Mouse (Mus musculus) adrenal gland, adult (tissue): ENCODE measurements around the gene Enpp1.

ENCODE experiments used
- DNase-seq, 2 experiments: peaks; one replicate each; pipeline ENCODE4 v3.0.0; 2022 to 2023; ENCODE audit warnings: low spot score in 1 of 2; ENCODE audit not compliant: inconsistent age in 2 of 2

Gene Enpp1

DNA sequence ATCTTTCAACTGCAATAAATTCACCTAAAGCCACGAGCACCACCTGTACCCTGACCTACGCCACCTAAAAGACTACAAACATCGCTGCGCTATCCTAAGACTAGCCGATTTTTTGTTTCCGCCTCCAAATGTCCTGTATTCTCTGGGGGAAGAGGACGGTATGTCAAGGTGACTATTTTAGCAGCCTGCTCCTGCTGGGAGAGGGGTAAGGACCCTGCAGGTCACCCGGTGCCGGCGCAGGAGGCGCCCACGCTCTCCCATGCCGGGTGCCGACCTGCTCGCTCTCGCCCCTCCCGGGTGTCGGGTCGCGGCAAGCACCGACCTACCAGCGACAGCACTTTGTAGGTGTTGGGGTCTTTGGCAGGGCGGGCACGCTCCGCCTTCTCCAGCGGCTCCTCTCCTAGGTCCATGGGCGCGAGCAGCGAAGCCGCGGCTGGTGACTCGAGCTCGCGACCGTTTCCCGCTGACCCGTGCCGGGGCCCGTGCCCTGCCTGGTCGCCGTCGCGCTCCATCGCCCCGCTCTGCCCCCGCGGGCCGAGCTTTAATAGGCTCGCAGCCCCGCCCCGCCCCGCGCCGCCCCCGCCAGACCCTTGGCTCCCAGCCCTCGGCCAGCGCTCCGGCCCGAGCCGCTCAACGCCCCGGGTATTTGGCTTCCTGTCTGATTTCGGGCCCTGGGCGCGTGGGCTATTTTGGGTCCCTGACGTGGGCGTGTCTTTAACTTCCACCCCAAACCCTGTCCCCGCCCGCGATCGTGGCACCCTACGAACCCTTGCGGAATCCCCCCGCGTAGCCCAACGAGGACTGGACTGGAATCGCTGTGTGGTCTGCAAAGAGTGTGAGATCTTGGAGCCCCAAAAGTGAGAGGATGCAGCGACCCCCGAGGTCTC, at the start of gene Enpp1:
Gene Enpp1 (minus strand): TSS at position 680 of the 887 bp plus-strand sequence.
- peak; percentile 42 to 82 for DNase-seq

DNA sequence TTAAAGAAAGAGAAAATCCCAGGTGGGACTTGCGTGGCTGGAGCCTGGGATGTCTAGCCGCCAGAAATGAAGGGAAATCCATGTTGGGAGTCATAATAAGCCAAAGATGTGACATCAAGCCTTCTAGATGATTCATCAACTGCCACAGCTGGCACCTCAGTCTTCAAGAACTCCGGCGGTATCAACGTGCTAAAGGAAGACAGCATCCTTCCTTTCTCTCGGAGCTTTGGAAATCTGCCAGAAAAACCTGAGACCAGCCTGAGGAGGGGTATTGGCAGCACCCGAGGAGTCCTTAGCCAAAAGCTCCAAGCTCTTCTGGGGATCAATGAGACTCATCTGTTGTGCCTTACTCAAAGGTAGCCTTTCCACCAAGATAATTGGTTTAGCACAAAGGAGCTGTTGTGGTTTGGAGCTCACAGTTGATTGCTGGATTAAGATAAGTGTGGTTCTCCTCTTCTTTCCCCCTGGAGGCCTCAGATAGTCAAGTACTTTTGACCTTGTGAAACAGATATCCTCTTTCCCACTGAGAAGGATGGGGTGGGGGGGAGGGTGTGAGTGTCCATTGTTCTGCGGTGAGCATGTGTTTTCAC, 46.5 kb upstream of the Enpp1 start:
- DNase-seq, result no peak

GRCm38 (mm10) chr10:24754874-24755540, 43.0 kb upstream of the Enpp1 start:
- DNase-seq, result no peak

- no peak for DNase-seq
Observed at GRCm38 (mm10) chr10:24754251-24754835, 42.4 kb upstream of the Enpp1 start.

DNA sequence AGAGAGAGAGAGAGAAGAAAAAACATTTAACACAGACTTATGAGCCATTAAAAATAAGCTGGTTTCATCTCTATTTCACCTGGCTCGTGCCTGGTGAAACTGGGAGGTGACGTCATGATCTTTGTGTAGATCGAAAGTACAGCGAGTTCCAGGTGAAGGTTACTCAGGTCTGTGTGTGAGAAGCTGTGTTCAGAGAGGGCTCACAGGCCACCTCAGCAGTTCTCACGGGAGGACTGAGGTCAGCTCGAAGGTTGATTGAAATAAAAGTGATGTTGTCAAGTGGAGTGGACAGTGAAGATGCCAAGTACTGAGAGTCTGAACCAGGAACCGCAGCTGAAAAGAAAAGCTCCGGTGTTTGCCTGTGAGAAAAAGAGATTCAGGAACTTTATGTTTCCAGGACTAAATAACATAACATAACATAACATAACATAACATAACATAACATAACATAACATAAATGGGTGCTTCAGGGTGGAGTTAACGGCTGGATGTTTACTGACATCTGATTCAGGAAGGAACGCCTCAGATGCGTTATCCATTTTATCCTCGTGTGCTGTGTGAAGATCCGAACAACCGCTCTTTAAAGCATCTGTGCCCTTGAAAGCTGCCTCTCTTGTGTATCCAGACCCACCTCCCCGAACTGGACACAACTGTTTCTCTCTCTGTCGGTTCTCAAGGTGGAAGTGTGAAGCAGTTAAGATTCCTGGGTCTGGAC, 41.7 kb upstream of the Enpp1 start:
- DNase-seq, result no peak

DNA sequence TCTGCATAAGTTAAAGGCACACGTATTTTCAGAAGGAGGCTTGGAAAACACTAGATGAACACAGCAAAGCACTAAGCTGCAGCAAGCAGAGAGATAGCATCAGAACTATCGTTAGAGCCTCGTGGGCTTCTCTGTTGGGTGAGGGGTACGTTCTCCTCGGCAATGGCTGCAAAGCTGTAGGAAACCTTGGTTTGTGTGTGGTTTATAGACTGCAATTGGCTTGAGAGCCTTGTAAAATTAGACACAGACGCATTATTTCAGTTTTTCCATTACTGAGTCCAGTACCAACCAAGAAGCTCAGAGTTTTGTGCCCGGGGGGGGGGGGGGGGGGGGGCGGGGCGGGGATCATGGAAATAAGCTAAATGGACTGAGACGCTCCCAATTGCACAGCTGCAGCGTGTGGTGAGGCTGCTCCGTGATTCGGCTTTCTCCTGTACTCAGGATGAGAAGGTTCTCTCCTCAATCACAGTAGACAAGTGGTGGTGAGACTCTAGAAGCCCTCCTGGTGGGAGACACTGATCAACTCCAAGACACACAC, 31.1 kb upstream of the Enpp1 start:
- DNase-seq, result no peak

DNA sequence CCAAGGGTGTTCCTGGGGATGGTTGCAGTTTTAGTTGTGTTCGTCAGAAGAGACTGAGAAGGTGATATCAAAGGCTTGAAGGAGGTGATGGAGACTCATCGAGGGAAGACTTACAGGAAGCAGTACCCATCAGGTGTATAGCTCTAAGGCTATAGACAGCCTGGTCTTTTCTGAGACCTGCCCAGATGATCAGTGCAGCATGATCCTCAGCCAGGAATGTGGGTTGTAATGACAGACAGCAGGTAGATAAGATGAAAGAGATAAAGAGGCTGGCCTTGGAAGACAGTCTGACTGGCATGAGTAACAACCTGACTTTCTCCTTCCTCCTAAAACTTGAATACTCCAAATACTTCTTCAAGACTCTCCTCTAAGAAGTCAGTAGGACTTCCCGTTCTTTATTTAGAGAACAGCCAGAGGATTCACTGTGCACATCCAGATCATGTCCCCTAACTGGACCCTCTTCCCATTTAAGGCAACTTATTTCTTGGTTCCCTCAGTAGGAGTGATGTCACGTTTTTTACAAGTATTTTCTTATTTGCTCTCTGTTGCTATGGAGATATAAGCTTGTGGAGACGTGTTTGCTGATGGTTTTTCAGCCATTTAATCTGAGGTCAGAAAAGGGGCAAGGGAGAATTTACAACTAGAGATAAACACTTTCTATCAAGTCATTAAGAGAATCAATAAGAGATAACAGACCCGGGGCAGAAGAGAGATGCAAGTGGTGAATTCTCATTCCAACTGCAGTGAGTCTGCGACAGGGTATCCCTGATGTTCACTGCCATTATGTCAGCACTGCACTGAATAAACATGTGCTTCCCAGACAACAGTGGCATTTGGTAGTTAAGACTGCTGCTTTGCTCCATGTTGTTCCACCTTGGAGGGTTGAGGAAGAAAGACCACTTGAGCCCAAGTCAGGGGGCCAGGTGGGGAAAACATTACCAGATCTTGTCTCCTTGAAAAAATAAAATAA, 29.6 kb upstream of the Enpp1 start:
- DNase-seq, result no peak

DNA sequence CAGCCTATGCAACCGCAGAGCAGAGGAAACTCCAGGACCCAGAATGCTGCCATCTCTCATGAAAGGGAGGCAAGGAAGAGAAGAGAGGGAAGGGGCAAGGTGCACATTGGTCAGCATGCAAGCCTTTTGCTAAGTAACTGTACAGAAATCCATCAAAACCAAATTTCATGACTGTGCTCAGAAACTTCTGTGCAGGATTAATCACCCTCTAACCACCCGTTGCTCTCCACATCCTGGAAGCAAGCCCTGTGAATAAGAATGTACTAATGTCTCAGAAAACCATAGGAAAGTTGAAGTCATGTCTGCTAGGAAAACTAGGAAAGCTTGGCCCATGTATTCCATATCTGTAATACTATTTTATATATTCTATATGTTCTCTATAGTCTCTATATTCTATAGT, 27.2 kb upstream of the Enpp1 start:
- no peak for DNase-seq

GRCm38 (mm10) chr10:24738456-24738855, 26.5 kb upstream of the Enpp1 start:
- peak in 1 of 2 experiments; percentile 32 for DNase-seq

GRCm38 (mm10) chr10:24735027-24735777, 23.2 kb upstream of the Enpp1 start:
- DNase-seq, result no peak

GRCm38 (mm10) chr10:24727478-24727877, 15.5 kb upstream of the Enpp1 start:
- no peak for DNase-seq

DNA sequence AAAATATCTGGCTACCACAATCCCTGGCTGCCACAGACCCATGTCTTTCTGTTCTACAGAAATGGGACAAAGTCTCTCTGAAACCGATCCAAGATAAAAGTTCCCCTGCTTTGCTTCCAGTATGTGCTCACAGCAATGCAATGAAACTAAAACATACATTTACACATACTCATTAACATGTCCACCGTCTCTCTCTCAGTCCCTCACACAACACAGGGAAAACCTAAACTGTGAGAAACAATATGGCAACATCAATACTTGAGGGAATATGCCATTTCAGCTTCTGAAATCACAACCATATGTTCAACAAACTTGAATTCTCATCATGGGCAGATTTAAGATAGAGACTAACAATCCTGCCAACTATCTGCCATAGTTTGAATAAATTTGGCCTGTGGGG, 13.2 kb upstream of the Enpp1 start:
- DNase-seq, result no peak

DNA sequence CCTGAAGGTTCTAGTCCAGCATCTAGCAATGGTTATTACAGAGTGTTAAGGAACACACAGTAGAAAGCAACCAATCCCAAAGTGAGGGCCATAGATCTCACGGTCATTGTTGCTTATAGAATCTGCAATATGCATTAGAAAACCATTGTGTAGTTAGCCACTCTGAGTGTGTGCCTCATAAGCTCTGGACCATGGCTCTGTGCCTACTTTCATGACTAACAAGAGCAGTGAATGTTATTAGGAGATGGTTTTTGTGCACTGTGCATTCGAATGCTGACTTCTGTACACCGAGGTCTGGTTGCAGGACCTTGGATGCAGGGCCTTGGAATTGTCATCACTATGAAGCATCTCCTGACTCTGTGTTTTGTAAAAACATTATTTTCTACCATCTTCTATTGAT, 9.9 kb upstream of the Enpp1 start:
- DNase-seq, result no peak

- DNase-seq, result no peak
Observed at GRCm38 (mm10) chr10:24719383-24719782, 7.4 kb upstream of the Enpp1 start.

GRCm38 (mm10) chr10:24718720-24719119, 6.8 kb upstream of the Enpp1 start:
- DNase-seq, result no peak

- no peak for DNase-seq
Observed at GRCm38 (mm10) chr10:24718058-24718457, 6.1 kb upstream of the Enpp1 start.

GRCm38 (mm10) chr10:24716232-24716631, 4.3 kb upstream of the Enpp1 start:
- no peak for DNase-seq

DNA sequence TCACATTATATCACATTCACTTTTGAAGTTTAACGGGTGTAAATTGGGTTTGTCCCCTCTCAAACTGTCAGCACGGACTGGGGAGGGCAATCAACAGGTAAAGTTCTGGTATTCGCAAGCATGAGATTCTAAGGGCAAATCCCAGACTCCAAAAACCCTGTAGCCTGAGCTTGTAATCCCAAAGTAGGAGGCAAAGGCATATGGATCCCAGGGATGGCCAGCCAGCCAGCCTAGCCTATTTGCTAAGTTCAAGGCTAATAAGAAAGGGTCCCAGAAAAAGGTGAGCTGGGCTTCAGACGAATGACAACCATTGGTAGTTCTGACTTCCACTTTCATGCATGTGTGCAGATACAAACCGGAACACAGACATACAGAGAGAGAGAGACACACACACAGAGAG, 942 bp upstream of the Enpp1 start:
- DNase-seq, result no peak

- DNase-seq, result no peak
Observed at GRCm38 (mm10) chr10:24712367-24712761, 405 bp upstream of the Enpp1 start.
